Mouse (Mus musculus) limb, embryonic 12.5 days (tissue): ENCODE data around the gene Prg3. TPM values are rescaled to one million over a fixed set of nuclear protein-coding genes. Genes with fewer than 3 reads are reported as not detected.
A peak's percentile ranks its signal among the peaks of the same experiment; 100 is the strongest.

Experiments
- ATAC-seq: fragments of 200-750 bp; cut with Nextera tagmentation; 2 replicates; pipeline ENCODE4 v1.8.0; 2017; ENCODE audit warnings: low read depth, moderate TSS enrichment; ENCODE audit not compliant: insufficient number of reproducible peaks, insufficient read depth, low FRiP score, low TSS enrichment
- H3K27ac ChIP-seq: fragments of 300-500 bp; sonication (generic); 2 replicates; pipeline ENCODE4 v1.5.1; 2016; ENCODE audit warnings: mild to moderate bottlenecking, moderate library complexity
- H3K27me3 ChIP-seq: fragments of 300-500 bp; sonication (generic); 2 replicates; pipeline ENCODE4 v1.6.1; 2016; ENCODE audit warnings: mild to moderate bottlenecking, moderate library complexity
- H3K36me3 ChIP-seq: fragments of 300-500 bp; sonication (generic); 2 replicates; pipeline ENCODE4 v1.6.1; 2016; ENCODE audit warnings: mild to moderate bottlenecking, moderate library complexity
- H3K4me1 ChIP-seq: fragments of 300-500 bp; sonication (generic); replicated peaks from 2 replicates; pipeline ENCODE4 v1.6.1; 2016
- H3K4me2 ChIP-seq: fragments of 300-500 bp; sonication (generic); 2 replicates; pipeline ENCODE4 v1.6.1; 2016; ENCODE audit warnings: mild to moderate bottlenecking, moderate library complexity
- H3K4me3 ChIP-seq: fragments of 300-500 bp; sonication (generic); replicated peaks from 2 replicates; pipeline ENCODE4 v1.5.1; 2016; ENCODE audit warnings: mild to moderate bottlenecking
- H3K9ac ChIP-seq: fragments of 300-500 bp; sonication (generic); replicated peaks from 2 replicates; pipeline ENCODE4 v1.6.1; 2016; ENCODE audit warnings: mild to moderate bottlenecking, moderate library complexity
- H3K9me3 ChIP-seq: fragments of 300-500 bp; sonication (generic); 2 replicates; pipeline ENCODE4 v1.6.1; 2016; ENCODE audit warnings: mild to moderate bottlenecking, moderate library complexity
- WGBS: fragments of 180-500 bp; shearing (Covaris S2); methylation state at CpG from one replicate; pipeline ENCODE4 v1.1.7; 2016; 5-methylcytosine and 5-hydroxymethylcytosine counted together
- polyA plus RNA-seq: library from polyadenylated mRNA; unstranded; fragments of >200 nt; fragmentation: Nextera tagmentation; extraction: Ambion mirVana; gene quantifications from 2 replicates; pipeline ENCODE4 v1.2.1, GENCODE M21; 2016

The Prg3 gene
- polyA plus RNA-seq, 1 experiment from 2014 or later, result not detected

GRCm38 (mm10) chr2:84996376-84996775 is 8.4 kb downstream of the Prg3 start:
- Histone ChIP-seq H3K36me3 (no peaks in the 10 kb centered on the region), H3K9ac (no peak overlapping the region), H3K4me2 (no peak overlapping the region), H3K4me3 (no peak overlapping the region), H3K27me3 (no peaks in the 10 kb centered on the region; the same call in 1 of the 2 replicates), H3K4me1 (no peaks in the 10 kb centered on the region), H3K9me3 (no peaks in the 10 kb centered on the region), H3K27ac (no peak overlapping the region)
- WGBS, result 88% methylated on average over 2 of the region's 2 CpGs
- no peak for ATAC-seq

GRCm38 (mm10) chr2:84999486-85000181 is 11.6 kb downstream of the Prg3 start:
- no peak for ATAC-seq

GRCm38 (mm10) chr2:85001497-85001896 is 13.5 kb downstream of the Prg3 start:
- Histone ChIP-seq H3K9me3 (no peaks in the 10 kb centered on the region), H3K9ac (no peak overlapping the region), H3K4me1 (no peaks in the 10 kb centered on the region), H3K27me3 (no peaks in the 10 kb centered on the region), H3K4me2 (no peak overlapping the region), H3K4me3 (no peak overlapping the region), H3K36me3 (no peaks in the 10 kb centered on the region), H3K27ac (no peak overlapping the region)
- WGBS, result 82% methylated on average over 13 of the region's 13 CpGs
- no peak for ATAC-seq

More at GRCm38 (mm10) chr2:84999486-85000181, 11.6 kb downstream of the Prg3 start:
- no peaks in the 10 kb centered on the region for H3K4me1 ChIP-seq
- H3K9me3 ChIP-seq, result no peaks in the 10 kb centered on the region
- H3K9ac ChIP-seq, result no peak overlapping the region
- no peak overlapping the region for H3K4me3 ChIP-seq
- WGBS, result 84% methylated on average over 3 of the region's 3 CpGs
- H3K36me3 ChIP-seq, result no peaks in the 10 kb centered on the region
- no peak overlapping the region for H3K4me2 ChIP-seq
- H3K27ac ChIP-seq, result no peak overlapping the region
- no peaks in the 10 kb centered on the region for H3K27me3 ChIP-seq

GRCm38 (mm10) chr2:85002575-85002974 is 14.6 kb downstream of the Prg3 start:
- 67% methylated on average over 8 of the region's 8 CpGs for WGBS
- Histone ChIP-seq H3K36me3 (no peaks in the 10 kb centered on the region), H3K27ac (no peak overlapping the region), H3K9ac (no peak overlapping the region), H3K9me3 (no peaks in the 10 kb centered on the region), H3K4me1 (no peaks in the 10 kb centered on the region), H3K4me2 (no peak overlapping the region), H3K4me3 (no peak overlapping the region), H3K27me3 (no peaks in the 10 kb centered on the region)
- ATAC-seq, result no peak

DNA sequence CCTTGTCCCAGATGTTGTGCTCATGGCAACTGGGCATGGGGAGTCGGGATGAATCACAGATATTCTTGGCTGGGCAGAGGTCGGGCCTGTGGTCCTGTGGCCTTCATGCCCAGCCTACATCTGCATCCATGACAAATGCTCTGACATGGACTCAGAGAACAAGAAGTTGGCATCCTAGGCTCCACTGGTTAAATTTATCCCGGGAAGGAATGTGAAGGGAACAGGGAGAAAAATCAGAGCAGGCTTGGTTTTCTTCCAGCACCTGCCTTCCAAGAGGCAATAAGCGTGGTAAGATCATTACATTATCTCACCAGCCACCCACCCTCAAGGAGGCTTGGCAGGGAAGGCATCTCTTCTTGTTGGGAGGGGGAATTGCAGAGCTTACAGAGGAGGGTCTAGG is 16.3 kb downstream of the Prg3 start:
- 89% methylated on average over 4 of the region's 4 CpGs for WGBS
- Histone ChIP-seq H3K9ac (no peak overlapping the region), H3K4me3 (no peak overlapping the region), H3K27me3 (no peaks in the 10 kb centered on the region), H3K27ac (no peak overlapping the region), H3K4me2 (no peak overlapping the region), H3K9me3 (no peaks in the 10 kb centered on the region), H3K4me1 (no peaks in the 10 kb centered on the region), H3K36me3 (no peaks in the 10 kb centered on the region)
- no peak for ATAC-seq

DNA sequence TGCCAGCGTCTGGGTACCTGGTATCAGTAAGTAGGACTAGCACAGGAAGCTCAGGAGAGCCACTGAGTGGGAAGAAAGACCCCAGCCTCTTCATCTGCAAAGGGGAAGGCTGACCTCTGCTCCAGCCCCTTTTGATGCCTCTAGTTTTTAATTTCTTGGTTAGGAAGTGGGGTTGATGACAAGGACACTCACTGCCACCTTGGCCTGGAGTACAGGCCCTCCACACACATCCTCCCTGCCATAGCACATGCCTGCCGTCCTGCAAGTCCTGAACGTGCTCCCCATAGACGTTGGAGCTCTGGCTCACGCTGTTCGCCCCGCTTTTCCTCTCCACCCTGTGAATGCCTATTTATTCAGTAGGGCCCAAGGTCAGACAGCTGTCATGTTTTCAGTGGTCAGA is 18.6 kb downstream of the Prg3 start:
- no peak overlapping the region for H3K4me2 ChIP-seq
- WGBS, result 84% methylated on average over 7 of the region's 7 CpGs
- H3K27me3 ChIP-seq, result no peaks in the 10 kb centered on the region
- no peaks in the 10 kb centered on the region for H3K9me3 ChIP-seq
- no peaks in the 10 kb centered on the region for H3K36me3 ChIP-seq
- no peak for ATAC-seq
- no peak overlapping the region for H3K27ac ChIP-seq
- H3K4me3 ChIP-seq, result no peak overlapping the region
- no peaks in the 10 kb centered on the region for H3K4me1 ChIP-seq
- no peak overlapping the region for H3K9ac ChIP-seq

DNA sequence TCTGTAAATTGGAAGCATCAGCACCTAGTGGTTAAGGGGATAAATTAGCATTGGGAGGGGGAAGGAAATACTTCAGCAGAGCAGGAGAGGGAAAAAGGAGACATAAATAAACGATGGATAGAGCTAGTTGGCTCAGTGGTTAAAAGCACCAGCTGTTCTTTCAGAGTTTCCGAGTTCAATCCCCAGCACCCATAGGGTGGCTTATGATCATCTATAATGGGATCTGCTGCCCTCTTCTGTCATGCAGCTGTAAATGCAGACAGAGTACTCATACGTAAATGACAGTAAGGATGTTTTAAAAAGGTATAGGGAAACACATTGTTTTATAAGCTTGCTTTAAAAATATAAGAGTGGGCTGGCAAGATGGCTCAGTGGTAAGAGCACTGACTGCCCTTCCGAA is 19.7 kb downstream of the Prg3 start:
- no peaks in the 10 kb centered on the region for H3K27me3 ChIP-seq
- H3K4me3 ChIP-seq, result no peak overlapping the region
- ATAC-seq, result no peak
- H3K36me3 ChIP-seq, result no peaks in the 10 kb centered on the region
- no peak overlapping the region for H3K4me2 ChIP-seq
- no peak overlapping the region for H3K27ac ChIP-seq
- H3K4me1 ChIP-seq, result peaks cover 6% of the 10 kb centered on the region
- WGBS, result 26% methylated on average over 4 of the region's 4 CpGs
- no peak overlapping the region for H3K9ac ChIP-seq
- no peaks in the 10 kb centered on the region for H3K9me3 ChIP-seq

- no peak overlapping the region for H3K4me3 ChIP-seq
- WGBS, result 54% methylated on average over 2 of the region's 2 CpGs
These were observed 21.2 kb downstream of the Prg3 start for GRCm38 (mm10) chr2:85009212-85009611.

GRCm38 (mm10) chr2:85011906-85012604 is 24.0 kb downstream of the Prg3 start:
- H3K9ac ChIP-seq, result no peak overlapping the region
- ATAC-seq, result peak; percentile 54; the same call in 1 of the 2 replicates
- WGBS, result 48% methylated on average over 9 of the region's 9 CpGs

More at GRCm38 (mm10) chr2:85009212-85009611, 21.2 kb downstream of the Prg3 start:
- ATAC-seq, result no peak
- peaks cover 6% of the 10 kb centered on the region for H3K4me1 ChIP-seq
- H3K9ac ChIP-seq, result no peak overlapping the region
- no peaks in the 10 kb centered on the region for H3K9me3 ChIP-seq
- H3K4me2 ChIP-seq, result no peak overlapping the region
- H3K27me3 ChIP-seq, result no peaks in the 10 kb centered on the region
- no peaks in the 10 kb centered on the region for H3K36me3 ChIP-seq
- H3K27ac ChIP-seq, result no peak overlapping the region

GRCm38 (mm10) chr2:85012679-85013078 is 24.7 kb downstream of the Prg3 start:
- Histone ChIP-seq H3K9me3 (no peaks in the 10 kb centered on the region), H3K4me1 (peaks cover 12% of the 10 kb centered on the region), H3K27me3 (no peaks in the 10 kb centered on the region), H3K36me3 (no peaks in the 10 kb centered on the region), H3K4me2 (no peak overlapping the region), H3K4me3 (no peak overlapping the region), H3K9ac (no peak overlapping the region), H3K27ac (no peak overlapping the region)
- 85% methylated on average over 14 of the region's 14 CpGs for WGBS
- no peak for ATAC-seq

More at GRCm38 (mm10) chr2:85011906-85012604, 24.0 kb downstream of the Prg3 start:
- Histone ChIP-seq H3K27me3 (no peaks in the 10 kb centered on the region), H3K4me3 (no peak overlapping the region), H3K27ac (peak overlapping the region; percentile 41), H3K9me3 (no peaks in the 10 kb centered on the region), H3K4me1 (peaks cover 12% of the 10 kb centered on the region), H3K4me2 (no peak overlapping the region), H3K36me3 (no peaks in the 10 kb centered on the region)

GRCm38 (mm10) chr2:85013826-85014587 is 26.0 kb downstream of the Prg3 start:
- no peak for ATAC-seq
- Histone ChIP-seq H3K9me3 (no peaks in the 10 kb centered on the region), H3K36me3 (no peaks in the 10 kb centered on the region), H3K4me3 (no peak overlapping the region), H3K4me2 (no peak overlapping the region), H3K4me1 (peaks cover 12% of the 10 kb centered on the region), H3K9ac (no peak overlapping the region), H3K27me3 (no peaks in the 10 kb centered on the region), H3K27ac (no peak overlapping the region)
- WGBS, result 80% methylated on average over 5 of the region's 5 CpGs
